Mouse (Mus musculus): ENCODE data around the gene Ror1. TPM values are rescaled to one million over a fixed set of nuclear protein-coding genes. Genes with fewer than 3 reads are reported as not detected.
A peak's percentile ranks its signal among the peaks of the same experiment; 100 is the strongest.

The Ror1 gene
- polyA plus RNA-seq, 1 experiment from 2014 or later: 7.1 TPM

- WGBS: 77% methylated on average over 8 of the region's 8 CpGs
- Histone ChIP-seq H3K27ac (no peak overlapping the region), H3K4me3 (no peak overlapping the region), H3K4me1 (replicated peaks) (peaks cover 20% of the 10 kb centered on the region), H3K36me3 (peaks cover 4% of the 10 kb centered on the region; the same call in 1 of the 2 replicates), H3K27me3 (ENCODE audit: insufficient read depth, poor library complexity, severe bottlenecking) (no peaks in the 10 kb centered on the region), H3K9me3 (no peaks in the 10 kb centered on the region)
- no peak for DNase-seq (ENCODE audit: low spot score)
Observed at GRCm38 (mm10) chr4:100409521-100409920, 313.9 kb downstream of the Ror1 start.

GRCm38 (mm10) chr4:100411841-100412539 is 316.4 kb downstream of the Ror1 start:
- no peak overlapping the region; the same call in 1 of the 2 replicates for H3K27ac ChIP-seq

GRCm38 (mm10) chr4:100422756-100423155 is 327.2 kb downstream of the Ror1 start:
- Histone ChIP-seq H3K27me3 (ENCODE audit: insufficient read depth, poor library complexity, severe bottlenecking) (no peaks in the 10 kb centered on the region), H3K4me1 (replicated peaks) (peaks cover 8% of the 10 kb centered on the region), H3K9me3 (no peaks in the 10 kb centered on the region), H3K4me3 (no peak overlapping the region), H3K36me3 (no peaks in the 10 kb centered on the region), H3K27ac (no peak overlapping the region; the same call in 1 of the 2 replicates)
- no peak for DNase-seq (ENCODE audit: low spot score)
- WGBS: 26% methylated on average over 3 of the region's 3 CpGs

More at GRCm38 (mm10) chr4:100411841-100412539, 316.4 kb downstream of the Ror1 start:
- DNase-seq (ENCODE audit: low spot score): no peak
- H3K4me3 ChIP-seq: no peak overlapping the region
- no peaks in the 10 kb centered on the region for H3K9me3 ChIP-seq
- H3K4me1 ChIP-seq (replicated peaks): peaks cover 17% of the 10 kb centered on the region
- WGBS: 51% methylated on average over 13 of the region's 13 CpGs
- H3K27me3 ChIP-seq (ENCODE audit: insufficient read depth, poor library complexity, severe bottlenecking): no peaks in the 10 kb centered on the region
- H3K36me3 ChIP-seq: peaks cover 4% of the 10 kb centered on the region; the same call in 1 of the 2 replicates

- no peaks in the 10 kb centered on the region for H3K36me3 ChIP-seq
- no peak for DNase-seq (ENCODE audit: low spot score)
- 96% methylated on average over 1 of the region's 1 CpGs for WGBS
Observed at GRCm38 (mm10) chr4:100426101-100426500, 330.5 kb downstream of the Ror1 start.

GRCm38 (mm10) chr4:100429371-100429900 is 333.8 kb downstream of the Ror1 start:
- 86% methylated on average over 2 of the region's 2 CpGs for WGBS
- H3K27me3 ChIP-seq (ENCODE audit: insufficient read depth, poor library complexity, severe bottlenecking): no peaks in the 10 kb centered on the region
- DNase-seq (ENCODE audit: low spot score): no peak
- no peak overlapping the region for H3K4me3 ChIP-seq
- peaks cover 18% of the 10 kb centered on the region; the same call in 1 of the 2 replicates for H3K4me1 ChIP-seq (replicated peaks)
- no peaks in the 10 kb centered on the region for H3K9me3 ChIP-seq
- no peaks in the 10 kb centered on the region for H3K36me3 ChIP-seq
- no peak overlapping the region for H3K27ac ChIP-seq

More at GRCm38 (mm10) chr4:100426101-100426500, 330.5 kb downstream of the Ror1 start:
- peak overlapping the region; percentile 16; the same call in 1 of the 2 replicates for H3K27ac ChIP-seq
- H3K4me3 ChIP-seq: no peak overlapping the region
- H3K4me1 ChIP-seq (replicated peaks): peaks cover 23% of the 10 kb centered on the region
- no peaks in the 10 kb centered on the region for H3K27me3 ChIP-seq (ENCODE audit: insufficient read depth, poor library complexity, severe bottlenecking)
- no peaks in the 10 kb centered on the region for H3K9me3 ChIP-seq

GRCm38 (mm10) chr4:100435281-100436168 is 339.9 kb downstream of the Ror1 start:
- Histone ChIP-seq H3K9me3 (no peaks in the 10 kb centered on the region), H3K27ac (no peak overlapping the region), H3K36me3 (no peaks in the 10 kb centered on the region), H3K4me1 (replicated peaks) (no peaks in the 10 kb centered on the region), H3K27me3 (ENCODE audit: insufficient read depth, poor library complexity, severe bottlenecking) (no peaks in the 10 kb centered on the region), H3K4me3 (no peak overlapping the region)
- WGBS: 83% methylated on average over 8 of the region's 8 CpGs
- no peak for DNase-seq (ENCODE audit: low spot score)

GRCm38 (mm10) chr4:100436169-100436547 is 340.6 kb downstream of the Ror1 start:
- DNase-seq (ENCODE audit: low spot score): no peak
- no peaks in the 10 kb centered on the region for H3K4me1 ChIP-seq (replicated peaks)

GRCm38 (mm10) chr4:100446897-100447296 is 351.3 kb downstream of the Ror1 start:
- Histone ChIP-seq H3K27ac (no peak overlapping the region), H3K36me3 (peaks cover 3% of the 10 kb centered on the region), H3K9me3 (no peaks in the 10 kb centered on the region), H3K4me3 (no peak overlapping the region), H3K27me3 (ENCODE audit: insufficient read depth, poor library complexity, severe bottlenecking) (no peaks in the 10 kb centered on the region), H3K4me1 (replicated peaks) (no peaks in the 10 kb centered on the region)
- DNase-seq (ENCODE audit: low spot score): no peak
- 74% methylated on average over 3 of the region's 3 CpGs for WGBS

More at GRCm38 (mm10) chr4:100436169-100436547, 340.6 kb downstream of the Ror1 start:
- Histone ChIP-seq H3K4me3 (no peak overlapping the region), H3K27me3 (ENCODE audit: insufficient read depth, poor library complexity, severe bottlenecking) (no peaks in the 10 kb centered on the region), H3K9me3 (no peaks in the 10 kb centered on the region), H3K36me3 (peaks cover 6% of the 10 kb centered on the region), H3K27ac (no peak overlapping the region)
- WGBS: 88% methylated on average over 4 of the region's 4 CpGs

- Histone ChIP-seq H3K4me3 (no peak overlapping the region), H3K9me3 (no peaks in the 10 kb centered on the region), H3K27me3 (ENCODE audit: insufficient read depth, poor library complexity, severe bottlenecking) (no peaks in the 10 kb centered on the region), H3K4me1 (replicated peaks) (peaks cover 6% of the 10 kb centered on the region; the same call in 1 of the 2 replicates), H3K36me3 (no peaks in the 10 kb centered on the region), H3K27ac (no peak overlapping the region)
- DNase-seq (ENCODE audit: low spot score): peak; percentile 13
- 61% methylated on average over 9 of the region's 9 CpGs for WGBS
Observed at GRCm38 (mm10) chr4:100462493-100463120, 367.0 kb downstream of the Ror1 start.

GRCm38 (mm10) chr4:100478592-100479321 is 383.2 kb downstream of the Ror1 start, which contains the start of gene Ube2u:
TSS of gene Ube2u (plus strand) at chr4:100478849.
- Histone ChIP-seq H3K9me3 (no peaks in the 10 kb centered on the region), H3K36me3 (no peaks in the 10 kb centered on the region), H3K4me1 (replicated peaks) (peaks cover 15% of the 10 kb centered on the region), H3K27ac (peak within 1 kb of the TSS; percentile 60), H3K4me3 (peak within 1 kb of the TSS; percentile 39), H3K27me3 (ENCODE audit: insufficient read depth, poor library complexity, severe bottlenecking) (no peaks in the 10 kb centered on the region)
- WGBS: 32% methylated on average over 15 of the region's 15 CpGs
- DNase-seq (ENCODE audit: low spot score): peak; percentile 81

GRCm38 (mm10) chr4:100488447-100488846 is 392.9 kb downstream of the Ror1 start:
- no peak for DNase-seq (ENCODE audit: low spot score)
- Histone ChIP-seq H3K9me3 (no peaks in the 10 kb centered on the region), H3K4me1 (replicated peaks) (no peaks in the 10 kb centered on the region), H3K36me3 (no peaks in the 10 kb centered on the region), H3K4me3 (no peak overlapping the region), H3K27ac (no peak overlapping the region), H3K27me3 (ENCODE audit: insufficient read depth, poor library complexity, severe bottlenecking) (no peaks in the 10 kb centered on the region)
- WGBS: 94% methylated on average over 3 of the region's 3 CpGs
